Mouse (Mus musculus): ENCODE results near the gene Aurkaip1. TPM values are rescaled to one million over a fixed set of nuclear protein-coding genes. Genes with fewer than 3 reads are reported as not detected.

The Aurkaip1 gene
- polyA plus RNA-seq, 1 experiment from 2014 or later: 127 TPM

DNA sequence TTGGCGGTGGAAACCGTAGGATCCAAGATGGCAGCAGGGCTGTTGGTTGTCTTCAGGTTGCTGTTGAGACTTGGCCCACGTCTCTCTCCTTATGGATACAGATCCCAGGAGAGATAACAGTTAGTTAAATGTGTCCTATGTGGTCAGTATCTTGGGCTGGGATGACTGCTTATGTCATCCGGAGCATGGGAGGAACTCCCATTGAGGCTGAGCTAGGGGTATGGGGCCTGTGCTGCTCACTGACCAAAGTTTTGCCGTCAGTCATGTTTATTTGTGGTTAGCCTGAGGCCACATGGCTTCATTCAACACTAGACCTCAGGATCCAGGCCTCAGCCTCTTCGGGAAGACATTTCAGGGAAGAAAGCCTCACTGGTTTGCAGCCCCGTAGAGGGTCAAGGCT, 40.3 kb downstream of the Aurkaip1 start:
- H3K27ac ChIP-seq (ENCODE audit: low read depth, low read length): no peak overlapping the region
- no peak overlapping the region for H3K4me3 ChIP-seq (ENCODE audit: low read depth, low read length)
- H3K4me2 ChIP-seq (ENCODE audit: low read depth, low read length): no peak overlapping the region
- no peak overlapping the region for H3K9ac ChIP-seq (replicated peaks; ENCODE audit: low read depth, low read length)
- H3K27me3 ChIP-seq (ENCODE audit: control insufficient read depth, insufficient read depth, low read length): no peaks in the 10 kb centered on the region
- no peaks in the 10 kb centered on the region for H3K9me3 ChIP-seq (ENCODE audit: control insufficient read depth, low read length)
- peaks cover 33% of the 10 kb centered on the region for H3K36me3 ChIP-seq (ENCODE audit: control insufficient read depth, insufficient read depth, low read length)
- peaks cover 14% of the 10 kb centered on the region; the same call in 1 of the 2 replicates for H3K4me1 ChIP-seq (ENCODE audit: control insufficient read depth, insufficient read depth, low read length)
- no peak for ATAC-seq (ENCODE audit: low read depth)
- WGBS: 95% methylated on average over 7 of the region's 7 CpGs

Small RNAs within 50 kb of the gene (microRNA-seq; reads per million reads assigned to microRNA genes)
- gene Gm27743: not detected

Other genes with a start within 250 kb of the Aurkaip1 start
- gene Slc35e2, start 229.9 kb upstream of the Aurkaip1 start, polyA plus RNA-seq (2014; fragmentation: Nextera tagmentation; extraction: Ambion mirVana): 21.0 and 21.4 TPM in 2 replicates
- gene Cdk11b, start 206.4 kb upstream of the Aurkaip1 start, polyA plus RNA-seq (2014; fragmentation: Nextera tagmentation; extraction: Ambion mirVana): 46.7 and 54.1 TPM in 2 replicates
- not detected in 2 replicates for gene Gm10563, start 185.9 kb upstream of the Aurkaip1 start, polyA plus RNA-seq (2014; fragmentation: Nextera tagmentation; extraction: Ambion mirVana)
- gene Mmp23, start 177.9 kb upstream of the Aurkaip1 start, polyA plus RNA-seq (2014; fragmentation: Nextera tagmentation; extraction: Ambion mirVana): 1.3 and 6.6 TPM in 2 replicates
- gene Mib2, start 162.1 kb upstream of the Aurkaip1 start, polyA plus RNA-seq (2014; fragmentation: Nextera tagmentation; extraction: Ambion mirVana): 35.5 and 36.8 TPM in 2 replicates
- gene Fndc10, start 136.9 kb upstream of the Aurkaip1 start, polyA plus RNA-seq (2014; fragmentation: Nextera tagmentation; extraction: Ambion mirVana): 8.5 and 10.4 TPM in 2 replicates
- 172 and 179 TPM in 2 replicates for gene Ssu72, start 126.5 kb upstream of the Aurkaip1 start, polyA plus RNA-seq (2014; fragmentation: Nextera tagmentation; extraction: Ambion mirVana)
- 6.8 and 9.6 TPM in 2 replicates for gene Tmem240, start 96.5 kb upstream of the Aurkaip1 start, polyA plus RNA-seq (2014; fragmentation: Nextera tagmentation; extraction: Ambion mirVana)
- gene Atad3a, start 70.2 kb upstream of the Aurkaip1 start, polyA plus RNA-seq (2014; fragmentation: Nextera tagmentation; extraction: Ambion mirVana): 82.6 and 85.0 TPM in 2 replicates
- 17.4 and 23.1 TPM in 2 replicates for gene Vwa1, start 56.6 kb upstream of the Aurkaip1 start, polyA plus RNA-seq (2014; fragmentation: Nextera tagmentation; extraction: Ambion mirVana)
- gene Tmem88b, start 45.4 kb upstream of the Aurkaip1 start, polyA plus RNA-seq (2014; fragmentation: Nextera tagmentation; extraction: Ambion mirVana): 0.92 and 1.2 TPM in 2 replicates
- not detected in 2 replicates for gene Ankrd65, start 40.8 kb upstream of the Aurkaip1 start, polyA plus RNA-seq (2014; fragmentation: Nextera tagmentation; extraction: Ambion mirVana)
- 258 and 275 TPM in 2 replicates for gene Mrpl20, start 28.4 kb upstream of the Aurkaip1 start, polyA plus RNA-seq (2014; fragmentation: Nextera tagmentation; extraction: Ambion mirVana)
- 153 and 173 TPM in 2 replicates for gene Ccnl2, start 18.8 kb upstream of the Aurkaip1 start, polyA plus RNA-seq (2014; fragmentation: Nextera tagmentation; extraction: Ambion mirVana)
- gene Mxra8, start 8.4 kb downstream of the Aurkaip1 start, polyA plus RNA-seq (2014; fragmentation: Nextera tagmentation; extraction: Ambion mirVana): 9.6 and 24.0 TPM in 2 replicates
- gene Dvl1, start 16.1 kb downstream of the Aurkaip1 start, polyA plus RNA-seq (2014; fragmentation: Nextera tagmentation; extraction: Ambion mirVana): 14.0 and 16.1 TPM in 2 replicates
- gene Tas1r3, start 32.1 kb downstream of the Aurkaip1 start, polyA plus RNA-seq (2014; fragmentation: Nextera tagmentation; extraction: Ambion mirVana): 0.45 and 0.47 TPM in 2 replicates
- gene Cptp, start 38.2 kb downstream of the Aurkaip1 start, polyA plus RNA-seq (2014; fragmentation: Nextera tagmentation; extraction: Ambion mirVana): 31.4 and 31.8 TPM in 2 replicates
- 74.9 and 75.8 TPM in 2 replicates for gene Ints11, start 38.3 kb downstream of the Aurkaip1 start, polyA plus RNA-seq (2014; fragmentation: Nextera tagmentation; extraction: Ambion mirVana)
- gene Pusl1, start 60.5 kb downstream of the Aurkaip1 start, polyA plus RNA-seq (2014; fragmentation: Nextera tagmentation; extraction: Ambion mirVana): 53.4 and 57.4 TPM in 2 replicates
- 67.8 and 76.7 TPM in 2 replicates for gene Acap3, start 60.5 kb downstream of the Aurkaip1 start, polyA plus RNA-seq (2014; fragmentation: Nextera tagmentation; extraction: Ambion mirVana)
- 123 and 124 TPM in 2 replicates for gene Ube2j2, start 112.6 kb downstream of the Aurkaip1 start, polyA plus RNA-seq (2014; fragmentation: Nextera tagmentation; extraction: Ambion mirVana)
- 10.5 and 11.5 TPM in 2 replicates for gene C1qtnf12, start 131.0 kb downstream of the Aurkaip1 start, polyA plus RNA-seq (2014; fragmentation: Nextera tagmentation; extraction: Ambion mirVana)
- gene B3galt6, start 161.4 kb downstream of the Aurkaip1 start, polyA plus RNA-seq (2014; fragmentation: Nextera tagmentation; extraction: Ambion mirVana): 37.4 and 38.1 TPM in 2 replicates
- gene Sdf4, start 161.6 kb downstream of the Aurkaip1 start, polyA plus RNA-seq (2014; fragmentation: Nextera tagmentation; extraction: Ambion mirVana): 123 and 125 TPM in 2 replicates
- gene Tnfrsf4, start 182.6 kb downstream of the Aurkaip1 start, polyA plus RNA-seq (2014; fragmentation: Nextera tagmentation; extraction: Ambion mirVana): 0.20 and 0.70 TPM in 2 replicates
- 1.5 and 2.7 TPM in 2 replicates for gene Tnfrsf18, start 194.9 kb downstream of the Aurkaip1 start, polyA plus RNA-seq (2014; fragmentation: Nextera tagmentation; extraction: Ambion mirVana)
- gene Ttll10, start 228.1 kb downstream of the Aurkaip1 start, polyA plus RNA-seq (2014; fragmentation: Nextera tagmentation; extraction: Ambion mirVana): not detected in 2 replicates